Mouse (Mus musculus) A20 (cell line): ENCODE measurements around the gene Rack1.
"Not testable (repeated sequence)": the region's sequence is repeated elsewhere in the genome, so short reads cannot be mapped to it uniquely, and the experiment has no call there.

Experiments used
- DNase-seq: peaks from one replicate; pipeline ENCODE4 v3.0.0-alpha.2; 2011; ENCODE audit warnings: low read depth, low spot score

The Rack1 gene

GRCm38 (mm10) chr11:48819614-48820307 lies 19.6 kb downstream of the Rack1 start:
- DNase-seq: no peak

- peak; percentile 48 for DNase-seq
Observed at GRCm38 (mm10) chr11:48820308-48820674, 20.2 kb downstream of the Rack1 start.

- not testable (repeated sequence) for DNase-seq
Observed at GRCm38 (mm10) chr11:48821299-48821698, 21.2 kb downstream of the Rack1 start.

- no peak for DNase-seq
Observed at GRCm38 (mm10) chr11:48822768-48823512, 22.8 kb downstream of the Rack1 start.

GRCm38 (mm10) chr11:48823536-48823972 lies 23.4 kb downstream of the Rack1 start:
- peak; percentile 57 for DNase-seq

- DNase-seq: no peak
Observed at GRCm38 (mm10) chr11:48824311-48824830, 24.2 kb downstream of the Rack1 start.

- not testable (repeated sequence) for DNase-seq
Observed at GRCm38 (mm10) chr11:48825979-48826751, 26.0 kb downstream of the Rack1 start, which contains the start of the genes Trim7 and Gm12184. Gene Trim7, plus strand, starts transcription at chr11:48826140. Gene Gm12184, minus strand, starts transcription at chr11:48826655.

GRCm38 (mm10) chr11:48826752-48827096 lies 26.6 kb downstream of the Rack1 start:
- peak; percentile 62 for DNase-seq

GRCm38 (mm10) chr11:48827926-48828325 lies 27.8 kb downstream of the Rack1 start:
- no peak for DNase-seq

GRCm38 (mm10) chr11:48830279-48830678 lies 30.1 kb downstream of the Rack1 start:
- DNase-seq: no peak

- no peak for DNase-seq
Observed at GRCm38 (mm10) chr11:48831273-48831672, 31.1 kb downstream of the Rack1 start.

- peak; percentile 47 for DNase-seq
Observed at GRCm38 (mm10) chr11:48833078-48833730, 33.1 kb downstream of the Rack1 start.

GRCm38 (mm10) chr11:48833731-48834639 lies 33.9 kb downstream of the Rack1 start:
- peak; percentile 95 for DNase-seq

- DNase-seq: peak; percentile 36
Observed at GRCm38 (mm10) chr11:48835923-48836322, 35.8 kb downstream of the Rack1 start.

- DNase-seq: no peak
Observed at GRCm38 (mm10) chr11:48836990-48837309, 36.8 kb downstream of the Rack1 start.

- DNase-seq: peak; percentile 83
Observed at GRCm38 (mm10) chr11:48837310-48838180, 37.4 kb downstream of the Rack1 start.

GRCm38 (mm10) chr11:48838181-48838797 lies 38.2 kb downstream of the Rack1 start:
- DNase-seq: peak; percentile 96

- peak; percentile 79 for DNase-seq
Observed at GRCm38 (mm10) chr11:48838879-48839680, 38.9 kb downstream of the Rack1 start.
